Mouse (Mus musculus) CH12.LX (cell line): ENCODE data around the gene Arhgef26. TPM values are rescaled to one million over a fixed set of nuclear protein-coding genes. Genes with fewer than 3 reads are reported as not detected.

ENCODE experiments used
- DNase-seq: peaks from one replicate; pipeline ENCODE4 v3.0.0-alpha.2; 2013; ENCODE audit errors: extremely low read depth
- H3K27ac ChIP-seq: 2 replicates; pipeline ENCODE4 v1.5.1; 2012; ENCODE audit warnings: low read depth, mild to moderate bottlenecking, control low read depth, moderate library complexity; ENCODE audit not compliant: insufficient read depth
- H3K27me3 ChIP-seq: replicated peaks from 2 replicates; pipeline ENCODE3; 2012; ENCODE audit warnings: inconsistent platforms
- H3K36me3 ChIP-seq, 2 experiments: replicated peaks in 1 of 2; 2 replicates each; pipeline versions ENCODE3 to v1.6.1; 2012; ENCODE audit warnings: inconsistent platforms in 1 of 2, low read length in 1 of 2, mild to moderate bottlenecking in 1 of 2, mixed read lengths in 1 of 2, moderate library complexity in 1 of 2; ENCODE audit not compliant: control insufficient read depth in 1 of 2, insufficient read depth in 1 of 2
- H3K4me1 ChIP-seq, 2 experiments: 2 replicates each; pipeline ENCODE4 v1.6.1; 2012; ENCODE audit warnings: inconsistent platforms in 1 of 2, moderate library complexity in 1 of 2; ENCODE audit not compliant: insufficient read depth in 2 of 2, control insufficient read depth in 1 of 2
- H3K4me2 ChIP-seq: 2 replicates; pipeline ENCODE4 v1.6.1; 2012; ENCODE audit warnings: low read depth, mild to moderate bottlenecking, control low read depth; ENCODE audit not compliant: poor library complexity, insufficient read depth, severe bottlenecking
- H3K4me3 ChIP-seq, 3 experiments: fragments of 150-350 bp in 1 of 3; sonication (generic) in 1 of 3; replicated peaks in 1 of 3; 2 replicates each; pipeline versions ENCODE3 to v1.5.1; 2011 to 2012; ENCODE audit warnings: low read depth in 2 of 3, low read length in 2 of 3, mild to moderate bottlenecking in 2 of 3, moderate library complexity in 2 of 3, control low read depth in 1 of 3, improper control_type of control experiment in 1 of 3, inconsistent platforms in 1 of 3, mixed read lengths in 1 of 3; ENCODE audit not compliant: poor library complexity in 1 of 3
- H3K79me2 ChIP-seq: replicated peaks from 2 replicates; pipeline ENCODE4 v1.6.1; 2012; ENCODE audit warnings: mild to moderate bottlenecking, moderate library complexity; ENCODE audit not compliant: control insufficient read depth, poor library complexity, insufficient read depth, severe bottlenecking; ENCODE audit errors: extremely low read depth
- H3K9ac ChIP-seq: 2 replicates; pipeline ENCODE4 v1.6.1; 2012; ENCODE audit warnings: low read depth, mild to moderate bottlenecking, control low read depth, moderate library complexity; ENCODE audit not compliant: insufficient read depth
- H3K9me3 ChIP-seq: replicated peaks from 2 replicates; pipeline ENCODE3; 2012; ENCODE audit warnings: low read length, inconsistent platforms, mixed read lengths
- CHD1 ChIP-seq: IDR thresholded peaks from 2 replicates; pipeline ENCODE4 v1.6.1; 2012; ENCODE audit warnings: low read depth, low read length, improper control_type of control experiment, inconsistent platforms
- CHD2 ChIP-seq: IDR thresholded peaks from 2 replicates; pipeline ENCODE4 v1.6.1; 2011; ENCODE audit warnings: low read length, improper control_type of control experiment
- CTCF ChIP-seq, 2 experiments: IDR thresholded peaks in 1 of 2; conservative IDR thresholded peaks in 1 of 2; 2 replicates each; pipeline ENCODE4 v1.5.1; 2011 to 2012; ENCODE audit warnings: low read depth in 2 of 2, low read length in 2 of 2, improper control_type of control experiment in 1 of 2, inconsistent platforms in 1 of 2, mild to moderate bottlenecking in 1 of 2, moderate library complexity in 1 of 2
- GABPA ChIP-seq: IDR thresholded peaks from 2 replicates; pipeline ENCODE4 v1.6.1; 2012; ENCODE audit warnings: low read depth, low read length, improper control_type of control experiment, inconsistent platforms; ENCODE audit not compliant: insufficient replicate concordance
- HCFC1 ChIP-seq: IDR thresholded peaks from 2 replicates; pipeline ENCODE4 v1.6.1; 2012; ENCODE audit warnings: low read depth, mild to moderate bottlenecking, inconsistent platforms, low read length, improper control_type of control experiment
- JUN ChIP-seq: IDR thresholded peaks from 2 replicates; pipeline ENCODE4 v1.6.1; 2011; ENCODE audit warnings: low read depth, mild to moderate bottlenecking, low read length, improper control_type of control experiment, moderate library complexity; ENCODE audit not compliant: insufficient read depth
- JUND ChIP-seq: conservative IDR thresholded peaks from 2 replicates; pipeline ENCODE4 v1.6.1; 2011; ENCODE audit warnings: low read depth, low read length, improper control_type of control experiment
- MAX ChIP-seq: IDR thresholded peaks from 2 replicates; pipeline ENCODE4 v1.6.1; 2011; ENCODE audit warnings: low read length, improper control_type of control experiment
- MEF2A ChIP-seq: IDR thresholded peaks from 2 replicates; pipeline ENCODE4 v1.6.1; 2014; ENCODE audit warnings: low read depth, mild to moderate bottlenecking, inconsistent platforms, low read length, improper control_type of control experiment, borderline replicate concordance
- MXI1 ChIP-seq: IDR thresholded peaks from 2 replicates; pipeline ENCODE4 v1.6.1; 2011; ENCODE audit warnings: mild to moderate bottlenecking, low read depth, low read length, improper control_type of control experiment
- NRF1 ChIP-seq: IDR thresholded peaks from 2 replicates; pipeline ENCODE4 v1.6.1; 2014; ENCODE audit warnings: low read depth, mild to moderate bottlenecking, inconsistent platforms, low read length, improper control_type of control experiment, moderate library complexity
- POLR2A ChIP-seq: IDR thresholded peaks from 2 replicates; pipeline ENCODE4 v1.6.1; 2011; ENCODE audit warnings: low read depth, mild to moderate bottlenecking, improper control_type of control experiment, low read length
- POLR2AphosphoS2 ChIP-seq: IDR thresholded peaks from 2 replicates; pipeline ENCODE4 v1.6.1; 2011; ENCODE audit warnings: low read depth, low read length, improper control_type of control experiment
- RAD21 ChIP-seq: IDR thresholded peaks from 2 replicates; pipeline ENCODE4 v1.6.1; 2011; ENCODE audit warnings: low read depth, mild to moderate bottlenecking, low read length, improper control_type of control experiment, moderate library complexity
- SIN3A ChIP-seq: IDR thresholded peaks from 2 replicates; pipeline ENCODE4 v1.6.1; 2012; ENCODE audit warnings: low read length, improper control_type of control experiment, inconsistent platforms
- SMC3 ChIP-seq: IDR thresholded peaks from 2 replicates; pipeline ENCODE4 v1.6.1; 2011; ENCODE audit warnings: low read depth, low read length, improper control_type of control experiment
- TBP ChIP-seq: conservative IDR thresholded peaks from 2 replicates; pipeline ENCODE4 v1.6.1; 2011; ENCODE audit warnings: low read depth, low read length, improper control_type of control experiment
- USF1 ChIP-seq: IDR thresholded peaks from 2 replicates; pipeline ENCODE4 v1.6.1; 2014; ENCODE audit warnings: low read depth, mild to moderate bottlenecking, inconsistent platforms, low read length, improper control_type of control experiment
- ZC3H11A ChIP-seq: IDR thresholded peaks from 2 replicates; pipeline ENCODE4 v1.6.1; 2012; ENCODE audit warnings: low read depth, mild to moderate bottlenecking, inconsistent platforms, low read length, improper control_type of control experiment
- dilution Hi-C: fragments of 300-500 bp; cut with MboI; formaldehyde crosslinking; loops from 2 replicates; pipeline ENCODE4 v1.14.3; 2020; ENCODE audit warnings: low sequenced_read_pairs; ENCODE audit not compliant: extremely low pct_unique_long_range_greater_than_20kb, extremely low pct_ligation_motif_present
- in situ Hi-C: fragments of 300-500 bp; cut with MboI; formaldehyde crosslinking; loops from 3 replicates; pipeline ENCODE4 v1.14.3; 2019; ENCODE audit warnings: low sequenced_read_pairs, low pct_ligation_motif_present, low pct_unique_long_range_greater_than_20kb, mixed read lengths
- polyA plus RNA-seq: library from polyadenylated mRNA; unstranded; fragments of >175 nt; gene quantifications from 2 replicates; pipeline ENCODE4 v1.2.1, GENCODE M21; 2012; ENCODE audit warnings: low read depth; ENCODE audit not compliant: insufficient read length
- total RNA-seq, 2 experiments: library from RNA; depleted of rRNA; stranded (reverse); fragments of 300-350 nt in 1 of 2; fragments of >200 nt in 1 of 2; gene quantifications; 2 replicates each; pipeline ENCODE4 v1.2.3; 2012 to 2014

Arhgef26 gene
- total and polyA plus RNA-seq, 3 experiments, result under 0.01 to 0.11 TPM; not detected in 1

- Histone ChIP-seq H3K27me3 (no peaks in the 10 kb centered on the region), H3K36me3 (no peaks in the 10 kb centered on the region), H3K27ac (no peak overlapping the region), H3K4me3 (no peak overlapping the region), H3K9ac (no peak overlapping the region), H3K79me2 (no peaks in the 10 kb centered on the region), H3K4me2 (no peak overlapping the region), H3K9me3 (no peaks in the 10 kb centered on the region), H3K4me1 (no peaks in the 10 kb centered on the region; a peak in 1 of 4 replicates)
- dilution Hi-C loops (no loop called here), in situ Hi-C loops (no loop called here)
- no peak for DNase-seq
- no peak for TF ChIP-seq NRF1
- no peak for TF ChIP-seq POLR2A
- TF ChIP-seq ZC3H11A, result no peak
- TF ChIP-seq USF1, result no peak
- no peak for TF ChIP-seq SMC3
- TF ChIP-seq MXI1, result no peak
- no peak for TF ChIP-seq GABPA
- no peak for TF ChIP-seq HCFC1
- no peak for TF ChIP-seq CHD2
- no peak for TF ChIP-seq RAD21
- TF ChIP-seq CHD1, result no peak
- no peak for TF ChIP-seq SIN3A
- no peak for TF ChIP-seq MAX
- TF ChIP-seq JUND, result no peak
- no peak for TF ChIP-seq TBP
- TF ChIP-seq POLR2AphosphoS2, result no peak
- TF ChIP-seq JUN, result no peak
Observed at GRCm38 (mm10) chr3:62447151-62447550, 109.0 kb downstream of the Arhgef26 start.

GRCm38 (mm10) chr3:62449871-62450496 is 111.8 kb downstream of the Arhgef26 start:
- TF ChIP-seq RAD21, result peak; percentile 27
- no peak for TF ChIP-seq MEF2A
- TF ChIP-seq SMC3, result peak; percentile 23
- peak in 1 of 2 experiments; percentile 32; a peak in 2 of 4 replicates for TF ChIP-seq CTCF (conservative IDR thresholded peaks at IDR 0.05 in 1 of 2, IDR thresholded peaks at IDR 0.05 in 1 of 2; ENCODE audit: low read depth in 2 of 2, low read length in 2 of 2)
- TF ChIP-seq, all 38 proteins: peak for 3

More at GRCm38 (mm10) chr3:62449871-62450496, 111.8 kb downstream of the Arhgef26 start:
- no peaks in the 10 kb centered on the region for H3K9me3 ChIP-seq
- no peaks in the 10 kb centered on the region for H3K27me3 ChIP-seq
- H3K79me2 ChIP-seq, result no peaks in the 10 kb centered on the region
- no peak overlapping the region for H3K4me2 ChIP-seq
- no peak overlapping the region for H3K27ac ChIP-seq
- H3K36me3 ChIP-seq, result no peaks in the 10 kb centered on the region
- no peak overlapping the region for H3K4me3 ChIP-seq
- dilution Hi-C loops, result no loop called here
- in situ Hi-C loops, result no loop called here
- H3K4me1 ChIP-seq, result no peaks in the 10 kb centered on the region; a peak in 1 of 4 replicates
- no peak overlapping the region for H3K9ac ChIP-seq
- no peak for DNase-seq
